Mouse (Mus musculus): ENCODE measurements around the gene Kcna2.

DNA sequence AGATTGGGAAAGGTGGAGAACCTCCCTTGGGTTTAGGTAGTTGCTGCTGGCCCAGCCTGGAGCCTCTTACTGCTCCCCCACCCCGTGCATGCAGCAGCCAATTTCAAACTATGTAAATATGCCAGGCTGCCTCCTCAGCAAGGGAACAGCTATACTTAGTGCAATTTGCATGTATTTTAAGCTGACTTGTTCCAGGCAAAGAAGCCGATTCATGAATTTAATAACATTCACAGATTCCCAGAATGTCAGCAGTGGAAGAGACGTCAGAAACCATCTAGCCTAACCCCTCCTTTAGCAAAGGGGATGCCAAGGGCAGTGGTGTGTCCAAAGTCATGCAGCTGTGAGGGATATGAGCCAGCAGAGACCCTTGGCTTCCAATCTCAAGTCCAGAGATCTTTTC, 27.5 kb downstream of the Kcna2 start:
- TF ChIP-seq USF1 (IDR thresholded peaks at IDR 0.05; ENCODE audit: low read depth, low read length) (no peak), UBTF (IDR thresholded peaks at IDR 0.05; ENCODE audit: low read depth, low read length) (no peak), CTCF (conservative IDR thresholded peaks at IDR 0.05 in 1 of 2, IDR thresholded peaks at IDR 0.05 in 1 of 2; ENCODE audit: low read depth in 2 of 2, low read length in 2 of 2) (no peak), JUND (conservative IDR thresholded peaks at IDR 0.05; ENCODE audit: low read depth, low read length) (no peak), POLR2A (IDR thresholded peaks at IDR 0.05; ENCODE audit: low read depth, low read length) (no peak), TCF12 (IDR thresholded peaks at IDR 0.05; ENCODE audit: low read depth, low read length) (no peak), EP300 (IDR thresholded peaks at IDR 0.05; ENCODE audit: low read length) (no peak), ELF1 (IDR thresholded peaks at IDR 0.05; ENCODE audit: low read depth, low read length) (no peak), BHLHE40 (IDR thresholded peaks at IDR 0.05; ENCODE audit: low read depth, low read length) (no peak)

Measured in CH12.LX (cell line).